Mouse (Mus musculus) midbrain, postnatal 0 days (tissue): ENCODE measurements around the gene Dscaml1. TPM values are rescaled to one million over a fixed set of nuclear protein-coding genes. Genes with fewer than 3 reads are reported as not detected.

Source experiments
- ATAC-seq: fragments of 200-750 bp; cut with Nextera tagmentation; 2 replicates; pipeline ENCODE4 v1.8.0; 2017; ENCODE audit warnings: moderate number of reproducible peaks, mild to moderate bottlenecking, moderate TSS enrichment, moderate library complexity; ENCODE audit not compliant: low FRiP score
- DNase-seq: peaks from one replicate; pipeline ENCODE4 v3.0.0-alpha.2; 2015; ENCODE audit warnings: low spot score
- H3K27ac ChIP-seq: fragments of 300-500 bp; sonication (generic); 2 replicates; pipeline ENCODE4 v1.5.1; 2014; ENCODE audit warnings: low read depth, mild to moderate bottlenecking, low read length, mixed read lengths
- H3K27me3 ChIP-seq: fragments of 300-500 bp; sonication (generic); 2 replicates; pipeline ENCODE4 v1.6.1; 2014; ENCODE audit warnings: low read length, control low read depth, mixed read lengths; ENCODE audit not compliant: insufficient read depth
- H3K36me3 ChIP-seq: fragments of 300-500 bp; sonication (generic); 2 replicates; pipeline ENCODE4 v1.6.1; 2014; ENCODE audit warnings: low read length, control low read depth, mixed read lengths; ENCODE audit not compliant: insufficient read depth
- H3K4me1 ChIP-seq: fragments of 300-500 bp; sonication (generic); 2 replicates; pipeline ENCODE4 v1.6.1; 2014; ENCODE audit warnings: mild to moderate bottlenecking, control low read depth, antibody characterized with exemption, low read length, mixed read lengths; ENCODE audit not compliant: insufficient read depth
- H3K4me2 ChIP-seq: fragments of 300-500 bp; sonication (generic); 2 replicates; pipeline ENCODE4 v1.6.1; 2014; ENCODE audit warnings: low read depth, mild to moderate bottlenecking, low read length, mixed read lengths; ENCODE audit not compliant: poor library complexity, severe bottlenecking
- H3K4me3 ChIP-seq: fragments of 300-500 bp; sonication (generic); 2 replicates; pipeline ENCODE4 v1.5.1; 2014; ENCODE audit warnings: low read depth, mild to moderate bottlenecking, low read length, moderate library complexity
- H3K9ac ChIP-seq: fragments of 300-500 bp; sonication (generic); replicated peaks from 2 replicates; pipeline ENCODE4 v1.6.1; 2014; ENCODE audit warnings: mild to moderate bottlenecking, low read length, moderate library complexity, mixed read lengths; ENCODE audit not compliant: poor library complexity, severe bottlenecking
- H3K9me3 ChIP-seq: fragments of 300-500 bp; sonication (generic); 2 replicates; pipeline ENCODE4 v1.6.1; 2016; ENCODE audit warnings: low read length, control low read depth
- CTCF ChIP-seq: IDR thresholded peaks from 2 replicates; pipeline ENCODE4 v1.5.1; 2016; ENCODE audit warnings: antibody characterized with exemption, mild to moderate bottlenecking
- whole genome bisulfite sequencing: fragments of 180-500 bp; shearing (Covaris S2); extraction: QIAGEN DNeasy Blood & Tissue Kit; methylation state at CpG from one replicate; pipeline ENCODE4 v1.1.7; 2014; 5-methylcytosine and 5-hydroxymethylcytosine counted together
- polyA plus RNA-seq: library from polyadenylated mRNA; unstranded; fragments of >200 nt; fragmentation: Nextera tagmentation; extraction: Ambion mirVana; gene quantifications from 2 replicates; pipeline ENCODE4 v1.2.1, GENCODE M21; 2015
- total RNA-seq: library from RNA; depleted of rRNA; stranded (reverse); fragments of >200 nt; gene quantifications from 2 replicates; pipeline ENCODE4 v1.2.3, GENCODE M21; 2014

Dscaml1 gene
- total and polyA plus RNA-seq, 2 experiments from 2014 or later = 14.6 to 42.1 TPM

DNA sequence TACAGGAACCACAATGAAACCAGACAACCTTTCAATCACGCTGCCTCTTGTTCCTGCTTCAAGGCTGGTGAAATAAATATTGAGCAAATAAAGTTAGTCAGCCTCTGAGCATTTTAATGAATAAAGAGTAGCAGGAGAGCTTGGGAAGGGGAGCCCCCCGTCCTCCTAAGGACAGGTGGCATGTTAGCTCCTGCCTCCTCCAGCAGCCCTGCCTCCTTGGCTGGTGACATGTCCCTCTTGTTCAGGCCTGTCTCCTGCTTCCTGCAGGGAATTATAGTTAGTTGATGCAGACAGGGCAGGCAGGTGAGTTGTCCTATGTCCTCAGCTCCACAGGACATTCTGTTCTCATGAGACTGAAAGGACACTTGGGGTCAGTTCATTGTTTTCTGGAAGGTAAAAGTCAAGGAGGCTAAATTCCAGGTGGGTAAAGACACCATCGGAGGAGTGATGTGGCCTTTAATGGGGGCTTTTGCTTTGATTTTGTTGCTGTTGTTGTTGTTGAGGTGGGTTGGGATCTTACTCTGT, 73.7 kb downstream of the Dscaml1 start:
- no peak for ATAC-seq

DNA sequence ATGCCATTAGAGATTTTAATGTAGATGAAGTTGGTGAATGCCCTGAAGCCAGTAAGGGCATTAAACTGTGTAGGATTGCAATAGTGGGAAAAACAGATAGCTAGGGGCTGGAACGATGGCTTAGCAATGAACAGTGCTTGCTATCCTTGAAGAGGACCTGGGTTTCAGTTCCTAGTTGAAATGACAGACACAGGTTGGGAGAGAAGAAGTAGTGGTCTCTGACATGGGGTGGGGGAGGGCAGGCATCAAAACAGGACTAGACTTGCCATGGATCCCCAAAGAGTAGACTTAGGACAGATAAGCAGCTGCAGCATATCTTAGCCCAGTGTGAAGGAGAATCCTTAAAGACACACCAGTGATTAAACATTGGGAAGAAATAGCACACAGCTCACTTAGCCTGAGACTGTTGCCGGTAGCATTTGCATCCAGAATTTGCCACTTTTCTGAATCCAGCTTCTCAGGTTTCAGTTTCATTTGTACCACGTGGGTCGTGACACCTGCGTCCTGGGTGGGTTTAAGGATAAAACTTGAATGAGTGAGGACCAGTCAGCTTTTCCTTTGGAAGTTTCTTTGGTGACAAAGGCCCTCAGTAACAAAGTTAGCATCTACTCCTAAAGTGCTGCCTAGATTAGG, 75.0 kb downstream of the Dscaml1 start:
- Histone ChIP-seq H3K4me2 (no peak overlapping the region), H3K9me3 (no peaks in the 10 kb centered on the region), H3K27me3 (no peaks in the 10 kb centered on the region), H3K27ac (no peak overlapping the region), H3K9ac (no peak overlapping the region), H3K36me3 (no peaks in the 10 kb centered on the region), H3K4me1 (peaks cover 5% of the 10 kb centered on the region), H3K4me3 (no peak overlapping the region)
- no peak for DNase-seq
- TF ChIP-seq CTCF = no peak
- WGBS = 59% methylated on average over 5 of the region's 5 CpGs
- no peak for ATAC-seq

More for the DNA sequence above, 73.7 kb downstream of the Dscaml1 start:
- no peak for TF ChIP-seq CTCF
- Histone ChIP-seq H3K4me1 (peaks cover 3% of the 10 kb centered on the region), H3K27ac (peak overlapping the region; percentile 51; the same call in 1 of the 2 replicates), H3K9ac (no peak overlapping the region), H3K27me3 (no peaks in the 10 kb centered on the region), H3K4me2 (no peak overlapping the region), H3K9me3 (no peaks in the 10 kb centered on the region), H3K4me3 (no peak overlapping the region), H3K36me3 (no peaks in the 10 kb centered on the region)
- DNase-seq = no peak
- WGBS = 88% methylated on average over 3 of the region's 3 CpGs

GRCm38 (mm10) chr9:45501963-45502641, 75.7 kb downstream of the Dscaml1 start:
- Histone ChIP-seq H3K27ac (no peak overlapping the region), H3K36me3 (no peaks in the 10 kb centered on the region), H3K27me3 (no peaks in the 10 kb centered on the region), H3K4me3 (no peak overlapping the region), H3K9me3 (no peaks in the 10 kb centered on the region), H3K4me2 (no peak overlapping the region), H3K9ac (no peak overlapping the region), H3K4me1 (peaks cover 5% of the 10 kb centered on the region)
- TF ChIP-seq CTCF = no peak
- 16% methylated on average over 14 of the region's 14 CpGs for WGBS
- DNase-seq (no peak), ATAC-seq (no peak)

- Histone ChIP-seq H3K9ac (no peak overlapping the region; the same call in 1 of the 2 replicates), H3K27ac (no peak overlapping the region)
- ATAC-seq = no peak
These were observed 78.5 kb downstream of the Dscaml1 start for GRCm38 (mm10) chr9:45504977-45505376.

DNA sequence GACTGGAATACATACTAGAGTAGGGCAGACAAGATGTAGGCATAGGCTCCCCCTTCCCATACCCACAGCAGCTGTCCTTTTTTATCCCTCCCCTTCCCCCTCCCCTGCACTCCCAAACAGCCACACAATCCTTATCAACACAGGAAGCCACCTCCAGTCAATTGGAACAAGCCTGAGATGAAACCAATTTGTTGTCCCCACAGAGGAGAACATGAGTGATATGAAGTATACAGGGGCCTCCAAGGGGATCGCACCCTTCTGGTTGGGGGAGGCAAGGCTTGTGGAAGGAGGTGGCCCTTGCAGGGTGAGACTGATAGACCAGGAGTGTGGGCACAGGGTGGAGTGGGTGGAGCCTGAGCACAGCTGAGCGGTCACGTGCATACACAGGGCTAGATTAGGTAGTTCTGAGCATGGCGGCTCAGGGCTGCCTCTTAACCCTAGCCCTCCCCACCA, 79.1 kb downstream of the Dscaml1 start:
- Histone ChIP-seq H3K9ac (no peak overlapping the region), H3K4me3 (no peak overlapping the region), H3K4me2 (no peak overlapping the region), H3K36me3 (no peaks in the 10 kb centered on the region), H3K27me3 (no peaks in the 10 kb centered on the region), H3K27ac (no peak overlapping the region), H3K9me3 (no peaks in the 10 kb centered on the region), H3K4me1 (peaks cover 5% of the 10 kb centered on the region)
- WGBS = 48% methylated on average over 4 of the region's 4 CpGs
- DNase-seq (no peak), ATAC-seq (peak; percentile 68; the same call in 1 of the 2 replicates)
- no peak for TF ChIP-seq CTCF

More at GRCm38 (mm10) chr9:45504977-45505376, 78.5 kb downstream of the Dscaml1 start:
- no peaks in the 10 kb centered on the region for H3K36me3 ChIP-seq
- WGBS = 38% methylated on average over 5 of the region's 5 CpGs
- no peak overlapping the region for H3K4me2 ChIP-seq
- no peak for DNase-seq
- H3K4me3 ChIP-seq = no peak overlapping the region
- no peak for TF ChIP-seq CTCF
- H3K27me3 ChIP-seq = no peaks in the 10 kb centered on the region
- no peaks in the 10 kb centered on the region for H3K9me3 ChIP-seq
- peaks cover 5% of the 10 kb centered on the region for H3K4me1 ChIP-seq

GRCm38 (mm10) chr9:45507482-45507881, 81.1 kb downstream of the Dscaml1 start:
- 69% methylated on average over 9 of the region's 9 CpGs for WGBS
- Histone ChIP-seq H3K9me3 (no peaks in the 10 kb centered on the region), H3K27me3 (no peaks in the 10 kb centered on the region), H3K4me1 (peaks cover 5% of the 10 kb centered on the region; the same call in 1 of the 2 replicates), H3K4me2 (no peak overlapping the region), H3K4me3 (no peak overlapping the region), H3K27ac (no peak overlapping the region), H3K36me3 (no peaks in the 10 kb centered on the region), H3K9ac (no peak overlapping the region)
- no peak for TF ChIP-seq CTCF
- DNase-seq = no peak
- ATAC-seq = no peak
